Mouse (Mus musculus): ENCODE results near the gene Rnf225. TPM values are rescaled to one million over a fixed set of nuclear protein-coding genes. Genes with fewer than 3 reads are reported as not detected.

The Rnf225 gene
- polyA plus RNA-seq, 1 experiment from 2014 or later = 0.29 TPM

GRCm38 (mm10) chr7:12977682-12978389 lies 50.6 kb downstream of the Rnf225 start, which contains the start of gene Zfp446:
Zfp446 (plus strand) TSS chr7:12977848.
- DNase-seq (ENCODE audit: low spot score) (peak; percentile 99), ATAC-seq (replicated peaks; ENCODE audit: low FRiP score, low read depth) (peak; percentile 99)
- peak within 1 kb of the TSS; percentile 64 for H3K4me3 ChIP-seq (replicated peaks; ENCODE audit: low read depth, low read length)
- TF ChIP-seq CTCF (IDR thresholded peaks at IDR 0.05; ENCODE audit: low read depth) = no peak
- H3K9ac ChIP-seq (ENCODE audit: low read depth, low read length) = peak within 1 kb of the TSS; percentile 65
- peaks cover 6% of the 10 kb centered on the region; the same call in 1 of the 2 replicates for H3K36me3 ChIP-seq (ENCODE audit: insufficient read depth, low read length)
- peak within 1 kb of the TSS; percentile 89 for H3K27ac ChIP-seq
- H3K9me3 ChIP-seq (replicated peaks; ENCODE audit: low read length) = no peaks in the 10 kb centered on the region
- under 1% methylated on average over 49 of the region's 49 CpGs for WGBS
- H3K4me2 ChIP-seq (ENCODE audit: low read length) = peak within 1 kb of the TSS; percentile 60
- H3K27me3 ChIP-seq (ENCODE audit: insufficient read depth, low read length) = no peaks in the 10 kb centered on the region
- H3K4me1 ChIP-seq (replicated peaks; ENCODE audit: insufficient read depth, low read length) = peaks cover 5% of the 10 kb centered on the region; the same call in 1 of the 2 replicates

- Histone ChIP-seq H3K4me3 (replicated peaks; ENCODE audit: low read depth, low read length) (peak overlapping the region; percentile 64; the same call in 1 of the 2 replicates), H3K4me1 (replicated peaks; ENCODE audit: insufficient read depth, low read length) (peaks cover 5% of the 10 kb centered on the region; the same call in 1 of the 2 replicates), H3K27me3 (ENCODE audit: insufficient read depth, low read length) (no peaks in the 10 kb centered on the region), H3K4me2 (ENCODE audit: low read length) (peak overlapping the region; percentile 60), H3K9me3 (replicated peaks; ENCODE audit: low read length) (no peaks in the 10 kb centered on the region), H3K9ac (ENCODE audit: low read depth, low read length) (peak overlapping the region; percentile 65; the same call in 1 of the 2 replicates), H3K36me3 (ENCODE audit: insufficient read depth, low read length) (no peaks in the 10 kb centered on the region), H3K27ac (peak overlapping the region; percentile 89; the same call in 1 of the 2 replicates)
- no peak for ATAC-seq (replicated peaks; ENCODE audit: low FRiP score, low read depth)
- 74% methylated on average over 18 of the region's 18 CpGs for WGBS
- DNase-seq (ENCODE audit: low spot score) = peak; percentile 1
- no peak for TF ChIP-seq CTCF (IDR thresholded peaks at IDR 0.05; ENCODE audit: low read depth)
Observed at GRCm38 (mm10) chr7:12978931-12979722, 51.9 kb downstream of the Rnf225 start.

GRCm38 (mm10) chr7:12979776-12980175 lies 52.6 kb downstream of the Rnf225 start:
- H3K4me2 ChIP-seq (ENCODE audit: low read length) = no peak overlapping the region
- WGBS = 38% methylated on average over 6 of the region's 6 CpGs

GRCm38 (mm10) chr7:12980291-12980690 lies 53.1 kb downstream of the Rnf225 start:
- Histone ChIP-seq H3K27me3 (ENCODE audit: insufficient read depth, low read length) (no peaks in the 10 kb centered on the region), H3K9ac (ENCODE audit: low read depth, low read length) (no peak overlapping the region), H3K36me3 (ENCODE audit: insufficient read depth, low read length) (no peaks in the 10 kb centered on the region), H3K4me2 (ENCODE audit: low read length) (no peak overlapping the region), H3K9me3 (replicated peaks; ENCODE audit: low read length) (no peaks in the 10 kb centered on the region), H3K4me3 (replicated peaks; ENCODE audit: low read depth, low read length) (no peak overlapping the region), H3K4me1 (replicated peaks; ENCODE audit: insufficient read depth, low read length) (peaks cover 5% of the 10 kb centered on the region; the same call in 1 of the 2 replicates), H3K27ac (no peak overlapping the region)
- TF ChIP-seq CTCF (IDR thresholded peaks at IDR 0.05; ENCODE audit: low read depth) = no peak
- ATAC-seq (replicated peaks; ENCODE audit: low FRiP score, low read depth) = no peak
- WGBS = 83% methylated on average over 7 of the region's 7 CpGs
- peak; percentile 1 for DNase-seq (ENCODE audit: low spot score)

More at GRCm38 (mm10) chr7:12979776-12980175, 52.6 kb downstream of the Rnf225 start:
- Histone ChIP-seq H3K27me3 (ENCODE audit: insufficient read depth, low read length) (no peaks in the 10 kb centered on the region), H3K9ac (ENCODE audit: low read depth, low read length) (no peak overlapping the region), H3K9me3 (replicated peaks; ENCODE audit: low read length) (no peaks in the 10 kb centered on the region), H3K27ac (no peak overlapping the region), H3K4me3 (replicated peaks; ENCODE audit: low read depth, low read length) (no peak overlapping the region), H3K36me3 (ENCODE audit: insufficient read depth, low read length) (no peaks in the 10 kb centered on the region), H3K4me1 (replicated peaks; ENCODE audit: insufficient read depth, low read length) (peaks cover 5% of the 10 kb centered on the region; the same call in 1 of the 2 replicates)
- no peak for ATAC-seq (replicated peaks; ENCODE audit: low FRiP score, low read depth)
- 0 out of 2 replicates have a peak, but pooled peaks have one; percentile 4 for TF ChIP-seq CTCF (IDR thresholded peaks at IDR 0.05; ENCODE audit: low read depth)
- peak; percentile 12 for DNase-seq (ENCODE audit: low spot score)

Other genes with a start within 250 kb of the Rnf225 start
- not detected in 2 replicates for gene Vmn2r55, start 242.4 kb upstream of the Rnf225 start, polyA plus RNA-seq (2015; fragmentation: Nextera tagmentation; extraction: Ambion mirVana)
- not detected in 2 replicates for gene Vmn2r56, start 192.4 kb upstream of the Rnf225 start, polyA plus RNA-seq (2015; fragmentation: Nextera tagmentation; extraction: Ambion mirVana)
- 3.6 and 4.4 TPM in 2 replicates for gene Zscan18, start 123.8 kb upstream of the Rnf225 start, polyA plus RNA-seq (2015; fragmentation: Nextera tagmentation; extraction: Ambion mirVana)
- gene Zfp329, start 108.6 kb upstream of the Rnf225 start, polyA plus RNA-seq (2015; fragmentation: Nextera tagmentation; extraction: Ambion mirVana) = 8.8 and 8.9 TPM in 2 replicates
- gene Zfp110, start 92.7 kb upstream of the Rnf225 start, polyA plus RNA-seq (2015; fragmentation: Nextera tagmentation; extraction: Ambion mirVana) = 20.7 and 22.2 TPM in 2 replicates
- gene Zfp128, start 46.2 kb upstream of the Rnf225 start, polyA plus RNA-seq (2015; fragmentation: Nextera tagmentation; extraction: Ambion mirVana) = 3.3 and 3.5 TPM in 2 replicates
- 11.8 and 12.9 TPM in 2 replicates for gene Zscan22, start 29.6 kb upstream of the Rnf225 start, polyA plus RNA-seq (2015; fragmentation: Nextera tagmentation; extraction: Ambion mirVana)
- 1,052 and 1,143 TPM in 2 replicates for gene Rps5, start 5.1 kb upstream of the Rnf225 start, polyA plus RNA-seq (2015; fragmentation: Nextera tagmentation; extraction: Ambion mirVana)
- 7.7 and 8.0 TPM in 2 replicates for gene Zfp324, start 38.4 kb downstream of the Rnf225 start, polyA plus RNA-seq (2015; fragmentation: Nextera tagmentation; extraction: Ambion mirVana)
- gene Zfp446, start 50.4 kb downstream of the Rnf225 start, polyA plus RNA-seq (2015; fragmentation: Nextera tagmentation; extraction: Ambion mirVana) = 6.7 and 7.1 TPM in 2 replicates
- 0.07 and 0.11 TPM in 2 replicates for gene Slc27a5, start 70.8 kb downstream of the Rnf225 start, polyA plus RNA-seq (2015; fragmentation: Nextera tagmentation; extraction: Ambion mirVana)
- 195 and 197 TPM in 2 replicates for gene Trim28, start 71.7 kb downstream of the Rnf225 start, polyA plus RNA-seq (2015; fragmentation: Nextera tagmentation; extraction: Ambion mirVana)
- 17.4 and 17.5 TPM in 2 replicates for gene Zbtb45, start 82.6 kb downstream of the Rnf225 start, polyA plus RNA-seq (2015; fragmentation: Nextera tagmentation; extraction: Ambion mirVana)
- 235 and 240 TPM in 2 replicates for gene Chmp2a, start 107.4 kb downstream of the Rnf225 start, polyA plus RNA-seq (2015; fragmentation: Nextera tagmentation; extraction: Ambion mirVana)
- 123 and 134 TPM in 2 replicates for gene Ube2m, start 110.9 kb downstream of the Rnf225 start, polyA plus RNA-seq (2015; fragmentation: Nextera tagmentation; extraction: Ambion mirVana)
- 2.3 and 2.6 TPM in 2 replicates for gene Mzf1, start 127.3 kb downstream of the Rnf225 start, polyA plus RNA-seq (2015; fragmentation: Nextera tagmentation; extraction: Ambion mirVana)
- not detected in 2 replicates for gene Vmn1r85, start 167.8 kb downstream of the Rnf225 start, polyA plus RNA-seq (2015; fragmentation: Nextera tagmentation; extraction: Ambion mirVana)
- not detected in 2 replicates for gene Vmn1r86, start 192.5 kb downstream of the Rnf225 start, polyA plus RNA-seq (2015; fragmentation: Nextera tagmentation; extraction: Ambion mirVana)
- gene Vmn1r87, start 212.7 kb downstream of the Rnf225 start, polyA plus RNA-seq (2015; fragmentation: Nextera tagmentation; extraction: Ambion mirVana) = not detected in 2 replicates
- 0.01 TPM in 1 of 2 replicates, not detected in the other for gene Vmn1r88, start 232.2 kb downstream of the Rnf225 start, polyA plus RNA-seq (2015; fragmentation: Nextera tagmentation; extraction: Ambion mirVana)